Mouse (Mus musculus): ENCODE results near the gene Elk1. TPM values are rescaled to one million over a fixed set of nuclear protein-coding genes. Genes with fewer than 3 reads are reported as not detected.

The Elk1 gene
- polyA plus RNA-seq, 1 experiment: 7.8 TPM

- Histone ChIP-seq H3K27ac (ENCODE audit: insufficient read depth, low read depth, low read length) (no peak overlapping the region), H3K4me1 (ENCODE audit: control insufficient read depth, insufficient read depth, low read length) (no peaks in the 10 kb centered on the region), H3K36me3 (ENCODE audit: control insufficient read depth, insufficient read depth, low read length) (no peaks in the 10 kb centered on the region), H3K27me3 (replicated peaks; ENCODE audit: control insufficient read depth, insufficient read depth, low read length) (no peaks in the 10 kb centered on the region), H3K4me3 (ENCODE audit: insufficient read depth, low read depth, low read length) (no peak overlapping the region)
- TF ChIP-seq CTCF (conservative IDR thresholded peaks at IDR 0.05; ENCODE audit: insufficient read depth, insufficient read length, low read depth, low read length) (no peak), POLR2A (IDR thresholded peaks at IDR 0.05; ENCODE audit: low read depth, low read length) (no peak)
- WGBS: 22% methylated on average over 3 of the region's 3 CpGs
- no peak for DNase-seq
These were observed 40.3 kb downstream of the Elk1 start for GRCm38 (mm10) chrX:20910074-20910473.

Other genes starting within 250 kb of the Elk1 start
- gene Usp11, start 246.7 kb downstream of the Elk1 start, polyA plus RNA-seq (2012; rRNA removed): 7.3 and 8.3 TPM in 2 replicates
- 173 and 180 TPM in 2 replicates for gene Araf, start 152.8 kb downstream of the Elk1 start, polyA plus RNA-seq (2012; rRNA removed)
- gene Timp1, start 80.4 kb downstream of the Elk1 start, polyA plus RNA-seq (2012; rRNA removed): 2.0 and 2.4 TPM in 2 replicates
- gene Syn1, start 29.6 kb downstream of the Elk1 start, polyA plus RNA-seq (2012; rRNA removed): 0.16 and 0.69 TPM in 2 replicates
- gene Cfp, start 19.1 kb downstream of the Elk1 start, polyA plus RNA-seq (2012; rRNA removed): 8.6 and 11.0 TPM in 2 replicates
- 24.7 and 32.7 TPM in 2 replicates for gene Uxt, start 11.4 kb upstream of the Elk1 start, polyA plus RNA-seq (2012; rRNA removed)
- gene Zfp182, start 111.7 kb upstream of the Elk1 start, polyA plus RNA-seq (2012; rRNA removed): 0.52 and 0.72 TPM in 2 replicates
- gene Spaca5, start 117.8 kb upstream of the Elk1 start, polyA plus RNA-seq (2012; rRNA removed): not detected in 2 replicates
- 0.07 and 0.11 TPM in 2 replicates for gene Zfp300, start 138.9 kb upstream of the Elk1 start, polyA plus RNA-seq (2012; rRNA removed)
- not detected in 2 replicates for gene Ssxa1, start 165.2 kb upstream of the Elk1 start, polyA plus RNA-seq (2012; rRNA removed)
- gene Gm21876, start 225.0 kb upstream of the Elk1 start, polyA plus RNA-seq (2012; rRNA removed): not detected in 2 replicates